In genomic region chr1:55838168-55838567, GRCm38 (mm10) we compare ENCODE assay signal across 9 mouse cellular contexts.
DNase-seq lines count a peak whose midpoint lies in the region; ATAC-seq and TF ChIP-seq lines count a peak whose summit lies in the region.
"Had no signal": no experiment of that assay in that cellular context is flagged by ENCODE, and none has a peak within 500 bp of the region (broad histone marks: within the 10 kb centered on the region; RNA-seq: fewer than 3 reads in every experiment).

No protein-coding gene starts in this region.

- peak; percentile 62; the same call in 1 of the 2 replicates for TF ChIP-seq CTCF in bone marrow macrophage, adult 2 months (IDR thresholded peaks at IDR 0.05; ENCODE audit: low read depth, low read length)
- peak; percentile 51; the same call in 1 of the 2 replicates for TF ChIP-seq CTCF in embryonic fibroblast, embryonic 13.5 days (IDR thresholded peaks at IDR 0.05; ENCODE audit: borderline replicate concordance, insufficient read depth, low read length)
- peak; percentile 83; the same call in 1 of the 2 replicates for TF ChIP-seq CTCF in small intestine, adult 2 months (IDR thresholded peaks at IDR 0.05; ENCODE audit: extremely low read depth, insufficient read length, insufficient replicate concordance, low read depth, low read length)

- H3K27me3 ChIP-seq in liver, embryonic 11.5 days (replicated peaks; ENCODE audit: control insufficient read depth, insufficient read depth, low read length): no peaks in the 10 kb centered on the region
- no peaks in the 10 kb centered on the region for H3K27me3 ChIP-seq in small intestine, adult 2 months (ENCODE audit: control insufficient read depth, insufficient read depth, low read length)

- no peak overlapping the region for H3K4me3 ChIP-seq in liver, embryonic 11.5 days (ENCODE audit: low read depth, low read length)
- H3K4me3 ChIP-seq in bone marrow macrophage, adult 2 months (ENCODE audit: insufficient read depth, low read length): no peak overlapping the region
- no peak overlapping the region for H3K4me3 ChIP-seq in embryonic fibroblast, embryonic 13.5 days (ENCODE audit: insufficient read depth, low read length)
- no peak overlapping the region for H3K4me3 ChIP-seq in small intestine, adult 2 months (ENCODE audit: low read depth, low read length)
- H3K4me3 ChIP-seq: myocyte had no signal

- no peak for ATAC-seq in liver, embryonic 11.5 days (replicated peaks; ENCODE audit: low FRiP score)
- ATAC-seq in hematopoietic stem cell, adult 5-6 weeks (replicated peaks in 1 of 2; ENCODE audit: insufficient read depth in 1 of 2, low FRiP score in 2 of 2, low TSS enrichment in 1 of 2, low read depth in 1 of 2, poor library complexity in 2 of 2, severe bottlenecking in 2 of 2): peak; percentile 53; a peak in 2 of 4 replicates
- peak; percentile 72 for ATAC-seq in megakaryocyte progenitor cell, adult 5-6 weeks (replicated peaks; ENCODE audit: poor library complexity)

- H3K36me3 ChIP-seq in liver, embryonic 11.5 days (ENCODE audit: control insufficient read depth, insufficient read depth, low read length): no peaks in the 10 kb centered on the region
- H3K36me3 ChIP-seq in small intestine, adult 2 months (ENCODE audit: control insufficient read depth, insufficient read depth, low read length): no peaks in the 10 kb centered on the region

- H3K4me2 ChIP-seq in liver, embryonic 11.5 days: no peak overlapping the region

- no peaks in the 10 kb centered on the region for H3K9me3 ChIP-seq in liver, embryonic 11.5 days (ENCODE audit: control insufficient read depth, low read length)

- H3K27ac ChIP-seq in liver, embryonic 11.5 days (ENCODE audit: low read depth, low read length): no peak overlapping the region
- H3K27ac ChIP-seq in bone marrow macrophage, adult 2 months (ENCODE audit: insufficient read depth, low read depth, low read length): no peak overlapping the region
- no peak overlapping the region for H3K27ac ChIP-seq in embryonic fibroblast, embryonic 13.5 days (ENCODE audit: insufficient read depth, low read length)
- H3K27ac ChIP-seq in small intestine, adult 2 months (ENCODE audit: insufficient read depth, low read depth, low read length): no peak overlapping the region

- TF ChIP-seq POLR2A in bone marrow macrophage, adult 2 months (IDR thresholded peaks at IDR 0.05; ENCODE audit: borderline replicate concordance, low read depth, low read length): no peak
- no peak for TF ChIP-seq POLR2A in embryonic fibroblast, embryonic 13.5 days (IDR thresholded peaks at IDR 0.05; ENCODE audit: low read depth, low read length)
- no peak for TF ChIP-seq POLR2A in small intestine, adult 2 months (IDR thresholded peaks at IDR 0.05; ENCODE audit: low read depth, low read length)

- no peak overlapping the region for H3K9ac ChIP-seq in liver, embryonic 11.5 days (ENCODE audit: low read depth, low read length)

- peak; percentile 38 for DNase-seq in liver
- DNase-seq in liver, embryonic 11.5 days (ENCODE audit: low spot score): no peak
- DNase-seq in layer of hippocampus, postnatal 14 days (ENCODE audit: low spot score in 2 of 2): peak; percentile 51 to 77

- no peaks in the 10 kb centered on the region for H3K4me1 ChIP-seq in liver, embryonic 11.5 days (replicated peaks; ENCODE audit: control insufficient read depth, insufficient read depth, low read length)
- H3K4me1 ChIP-seq in bone marrow macrophage, adult 2 months (ENCODE audit: control insufficient read depth, insufficient read depth, low read length): peaks cover 3% of the 10 kb centered on the region
- H3K4me1 ChIP-seq in embryonic fibroblast, embryonic 13.5 days (ENCODE audit: control insufficient read depth, insufficient read depth, low read length): no peaks in the 10 kb centered on the region
- no peaks in the 10 kb centered on the region for H3K4me1 ChIP-seq in small intestine, adult 2 months (ENCODE audit: control insufficient read depth, insufficient read depth, insufficient read length, low read length)

- WGBS in liver, embryonic 11.5 days: 5% methylated on average over 2 of the region's 2 CpGs
- 3% methylated on average over 2 of the region's 2 CpGs for WGBS in small intestine, adult 2 months
